Mouse (Mus musculus) layer of hippocampus, postnatal 14 days (tissue): ENCODE measurements at regions not wholly inside any gene's neighbourhood (a gene's known extent, or its start where the extent isn't known, plus 50 kb on each side); places are given as distances from the start of the nearest gene placed in this dataset.

Experiments used
- DNase-seq, 2 experiments: peaks; one replicate each; pipeline ENCODE4 v3.0.0; 2021 to 2022; ENCODE audit warnings: low spot score in 2 of 2, mixed read lengths in 1 of 2

DNA sequence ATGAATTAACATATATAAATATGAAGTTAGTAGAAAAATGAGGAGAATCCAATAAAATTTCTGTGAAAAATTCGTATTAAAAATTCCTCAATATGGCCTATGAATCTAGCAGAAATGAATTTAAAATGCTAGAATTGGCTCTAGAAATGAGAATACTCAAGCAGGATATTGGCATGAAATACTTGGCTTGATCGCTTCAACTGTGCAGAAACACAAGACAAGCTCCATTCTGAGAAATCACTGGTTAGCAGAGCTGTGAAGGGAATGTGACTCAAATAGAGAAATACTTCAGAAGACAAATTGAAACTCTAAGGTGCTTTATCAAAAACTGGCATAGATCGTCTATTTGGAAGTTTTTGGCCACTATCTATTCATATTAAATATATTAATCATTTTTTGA is 819.2 kb downstream of the Lrfn5 start:
- DNase-seq: peak in 1 of 2 experiments; percentile 7
